Mouse (Mus musculus): ENCODE measurements around the gene Tpr.

GRCm38 (mm10) chr1:150458977-150459376 is 66.3 kb downstream of the Tpr start:
- TF ChIP-seq POLR2A (IDR thresholded peaks at IDR 0.05; ENCODE audit: extremely low read depth, insufficient read depth, low read length) (no peak), CTCF (IDR thresholded peaks at IDR 0.05; ENCODE audit: low read depth, low read length) (no peak)

Measured in liver, adult 2 months (tissue).